Mouse (Mus musculus): ENCODE measurements around the gene Zfp969. TPM values are rescaled to one million over a fixed set of nuclear protein-coding genes. Genes with fewer than 3 reads are reported as not detected.
"Not testable (repeated sequence)": the region's sequence is repeated elsewhere in the genome, so short reads cannot be mapped to it uniquely, and the experiment has no call there.

The Zfp969 gene
- total RNA-seq (2022), result not detected

GRCm38 (mm10) chr2:175703546-175703945, at the start of gene Zfp969:
Zfp969 (minus strand) TSS chr2:175703646.
- not testable (repeated sequence) for DNase-seq (ENCODE audit: low spot score in 2 of 2)

DNA sequence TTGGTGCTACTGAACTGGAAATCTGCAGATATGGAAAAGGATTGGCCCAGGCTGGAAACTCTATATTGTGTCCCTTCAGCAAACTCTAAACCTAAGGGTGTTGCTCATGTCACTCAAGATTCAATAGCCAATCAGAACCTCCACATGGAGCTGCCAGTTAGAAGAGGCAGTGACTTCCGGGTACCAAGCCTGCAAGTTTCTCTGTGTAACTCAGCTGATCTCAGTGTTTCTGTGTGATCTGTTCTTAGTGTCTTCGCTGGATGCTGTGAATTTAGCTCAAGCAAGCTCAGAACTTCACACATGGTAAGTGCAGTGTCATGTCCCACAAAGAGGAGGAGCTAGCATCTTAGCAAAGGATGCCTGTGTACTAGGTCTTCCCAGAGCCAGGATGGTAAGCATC, 37.8 kb upstream of the Zfp969 start, which contains the start of gene Gm2007:
Gm2007 (plus strand) TSS at position 301 of the 400 bp plus-strand sequence.
- not testable (repeated sequence) for DNase-seq (ENCODE audit: low spot score in 2 of 2)

GRCm38 (mm10) chr2:175643678-175644077, 59.8 kb downstream of the Zfp969 start, which contains the start of gene Gm11007:
Gm11007 (plus strand) TSS chr2:175643978.
- not testable (repeated sequence) for DNase-seq (ENCODE audit: low spot score in 2 of 2)

Other genes with a start within 250 kb of the Zfp969 start
- gene Zfp965, start 233.7 kb downstream of the Zfp969 start, total RNA-seq (2022), result 1 to 10 TPM; 5.0 to 8.4 (median 5.7) TPM
- not detected for gene Gm11007, start 59.7 kb downstream of the Zfp969 start, total RNA-seq (2022)
- not detected for gene Gm2007, start 37.9 kb upstream of the Zfp969 start, total RNA-seq (2022)
- 10 to 100 TPM in 3 of 4 experiments, 1 to 10 TPM in 1; 3.9 to 16.9 (median 15.1) TPM for gene Gm14288, start 97.4 kb upstream of the Zfp969 start, total RNA-seq (2022)
- 10 to 100 TPM; 42.6 to 55.6 (median 48.6) TPM for gene Gm6710, start 165.6 kb upstream of the Zfp969 start, total RNA-seq (2022)
- gene Zfp966, start 227.5 kb upstream of the Zfp969 start, total RNA-seq (2022), result 10 to 100 TPM in 1 of 4 experiments, 1 to 10 TPM in 3; 5.7 to 10.6 (median 8.8) TPM

Data from layer of hippocampus, adult 8-10 months (tissue).